Mouse (Mus musculus): Measurements from ENCODE around the gene Cdk6. TPM values are rescaled to one million over a fixed set of nuclear protein-coding genes. Genes with fewer than 3 reads are reported as not detected.

The Cdk6 gene
- total RNA-seq, 2 experiments from 2014 or later: 6.9 to 9.6 TPM

GRCm38 (mm10) chr5:3574825-3575224 lies 233.5 kb downstream of the Cdk6 start:
- no peak for DNase-seq

GRCm38 (mm10) chr5:3577939-3578338 lies 236.7 kb downstream of the Cdk6 start:
- no peak for DNase-seq

- no peak for DNase-seq
Observed at GRCm38 (mm10) chr5:3579066-3579465, 237.8 kb downstream of the Cdk6 start.

Other genes with a start within 250 kb of the Cdk6 start
- 10 to 100 TPM; 16.8 to 22.0 TPM for gene Fam133b, start 202.3 kb downstream of the Cdk6 start, total RNA-seq (2021)
- 1 to 10 TPM; 4.6 to 8.2 TPM for gene 1700109H08Rik, start 230.1 kb downstream of the Cdk6 start, total RNA-seq (2021)

Measured in gastrocnemius, postnatal 10 days (tissue).